Mouse (Mus musculus) heart, postnatal 0 days (tissue): ENCODE data around the gene F3. TPM values are rescaled to one million over a fixed set of nuclear protein-coding genes. Genes with fewer than 3 reads are reported as not detected.

ENCODE experiments used
- ATAC-seq: fragments of 200-750 bp; cut with Nextera tagmentation; 2 replicates; pipeline ENCODE4 v1.8.0; 2017; ENCODE audit warnings: low read depth, moderate number of reproducible peaks, moderate library complexity; ENCODE audit not compliant: insufficient read depth
- DNase-seq: peaks from one replicate; pipeline ENCODE4 v3.0.0-alpha.2; 2016; ENCODE audit warnings: low spot score
- H3K27ac ChIP-seq: fragments of 300-500 bp; sonication (generic); 2 replicates; pipeline ENCODE4 v1.5.1; 2014; ENCODE audit warnings: low read depth, mild to moderate bottlenecking
- H3K27me3 ChIP-seq: fragments of 300-500 bp; sonication (generic); 2 replicates; pipeline ENCODE4 v1.6.1; 2014; ENCODE audit warnings: low read length, mixed read lengths; ENCODE audit not compliant: control insufficient read depth, insufficient read depth
- H3K36me3 ChIP-seq: fragments of 300-500 bp; sonication (generic); replicated peaks from 2 replicates; pipeline ENCODE4 v1.6.1; 2014; ENCODE audit warnings: low read length, mixed read lengths; ENCODE audit not compliant: control insufficient read depth, insufficient read depth
- H3K4me1 ChIP-seq: fragments of 300-500 bp; sonication (generic); 2 replicates; pipeline ENCODE4 v1.6.1; 2014; ENCODE audit warnings: antibody characterized with exemption; ENCODE audit not compliant: control insufficient read depth, insufficient read depth
- H3K4me2 ChIP-seq: fragments of 300-500 bp; sonication (generic); 2 replicates; pipeline ENCODE4 v1.6.1; 2014; ENCODE audit warnings: low read depth, mild to moderate bottlenecking, low read length, moderate library complexity
- H3K4me3 ChIP-seq: fragments of 300-500 bp; sonication (generic); 2 replicates; pipeline ENCODE4 v1.5.1; 2014; ENCODE audit warnings: low read depth, low read length
- H3K9ac ChIP-seq: fragments of 300-500 bp; sonication (generic); replicated peaks from 2 replicates; pipeline ENCODE4 v1.6.1; 2014; ENCODE audit warnings: low read depth, low read length, mixed read lengths
- H3K9me3 ChIP-seq: fragments of 300-500 bp; sonication (generic); replicated peaks from 2 replicates; pipeline ENCODE4 v1.6.1; 2016; ENCODE audit warnings: low read length; ENCODE audit not compliant: control insufficient read depth
- CTCF ChIP-seq: IDR thresholded peaks from 2 replicates; pipeline ENCODE4 v1.5.1; 2016; ENCODE audit warnings: antibody characterized with exemption, control low read depth, low read depth
- EP300 ChIP-seq: IDR thresholded peaks from 2 replicates; pipeline ENCODE4 v1.6.1; 2016; ENCODE audit warnings: antibody characterized with exemption, low read depth
- WGBS: fragments of 180-500 bp; shearing (Covaris S2); extraction: QIAGEN DNeasy Blood & Tissue Kit; methylation state at CpG from one replicate; pipeline ENCODE4 v1.1.7; 2014; 5-methylcytosine and 5-hydroxymethylcytosine counted together
- polyA plus RNA-seq: library from polyadenylated mRNA; unstranded; fragments of >200 nt; fragmentation: Nextera tagmentation; extraction: Ambion mirVana; gene quantifications from 2 replicates; pipeline ENCODE4 v1.2.1, GENCODE M21; 2015
- total RNA-seq: library from RNA; depleted of rRNA; stranded (reverse); fragments of >200 nt; gene quantifications from 2 replicates; pipeline ENCODE4 v1.2.3, GENCODE M21; 2014; ENCODE audit warnings: low replicate concordance; rRNA removed

The F3 gene
- total and polyA plus RNA-seq, 2 experiments from 2014 or later = 10.8 to 13.7 TPM

GRCm38 (mm10) chr3:121777943-121778342 lies 54.6 kb downstream of the F3 start:
- TF ChIP-seq EP300 = no peak
- TF ChIP-seq CTCF = peak; percentile 67
- WGBS = 58% methylated on average over 7 of the region's 7 CpGs
- H3K4me2 ChIP-seq = no peak overlapping the region
- ATAC-seq = peak; percentile 39; the same call in 1 of the 2 replicates
- no peaks in the 10 kb centered on the region for H3K9me3 ChIP-seq
- peaks cover 49% of the 10 kb centered on the region for H3K36me3 ChIP-seq
- no peak for DNase-seq
- H3K27me3 ChIP-seq = no peaks in the 10 kb centered on the region
- H3K9ac ChIP-seq = no peak overlapping the region
- H3K4me1 ChIP-seq = no peaks in the 10 kb centered on the region
- H3K4me3 ChIP-seq = no peak overlapping the region
- no peak overlapping the region for H3K27ac ChIP-seq

DNA sequence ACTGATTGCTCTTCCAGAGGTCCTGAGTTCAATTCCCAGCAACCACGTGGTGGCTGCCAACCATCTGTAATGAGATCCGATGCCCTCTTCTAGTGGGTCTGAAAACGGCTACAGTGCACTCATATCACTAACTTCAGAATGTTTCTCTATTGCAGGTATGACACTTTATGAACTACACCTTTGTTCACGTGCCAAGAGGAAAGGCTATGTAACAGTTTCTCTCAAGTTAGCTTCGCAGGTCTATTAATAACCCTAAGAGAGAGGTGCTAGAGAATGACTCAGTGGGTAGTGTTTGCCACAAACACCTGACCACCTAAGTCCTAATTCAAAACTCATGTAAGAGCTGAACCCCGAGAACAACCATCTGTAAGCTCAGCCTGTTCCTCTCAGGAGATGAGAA lies 59.7 kb downstream of the F3 start:
- H3K9ac ChIP-seq = no peak overlapping the region
- WGBS = 57% methylated on average over 6 of the region's 6 CpGs
- no peaks in the 10 kb centered on the region for H3K9me3 ChIP-seq
- no peak overlapping the region for H3K4me3 ChIP-seq
- H3K4me2 ChIP-seq = no peak overlapping the region
- H3K27me3 ChIP-seq = no peaks in the 10 kb centered on the region
- ATAC-seq (no peak), DNase-seq (no peak)
- TF ChIP-seq EP300 (no peak), CTCF (no peak)
- no peaks in the 10 kb centered on the region for H3K4me1 ChIP-seq
- no peak overlapping the region for H3K27ac ChIP-seq
- peaks cover 33% of the 10 kb centered on the region for H3K36me3 ChIP-seq

Other genes with a start within 250 kb of the F3 start
- 1.5 and 6.0 TPM in 2 replicates for gene Slc44a3, start 191.1 kb upstream of the F3 start, total RNA-seq
- gene Slc44a3, start 191.1 kb upstream of the F3 start, polyA plus RNA-seq = 0.79 and 1.3 TPM in 2 replicates
- not detected in 2 replicates for gene 4930432M17Rik, start 52.8 kb upstream of the F3 start, total RNA-seq
- gene 4930432M17Rik, start 52.8 kb upstream of the F3 start, polyA plus RNA-seq = not detected in 2 replicates
- 32.0 and 43.5 TPM in 2 replicates for gene Abcd3, start 91.8 kb downstream of the F3 start, total RNA-seq
- 61.2 and 65.9 TPM in 2 replicates for gene Abcd3, start 91.8 kb downstream of the F3 start, polyA plus RNA-seq
- gene Arhgap29, start 229.0 kb downstream of the F3 start, total RNA-seq = 79.4 and 80.9 TPM in 2 replicates
- 28.5 and 29.5 TPM in 2 replicates for gene Arhgap29, start 229.0 kb downstream of the F3 start, polyA plus RNA-seq